Mouse (Mus musculus) hindbrain, embryonic 15.5 days (tissue): ENCODE data around the gene H2-Oa. TPM values are rescaled to one million over a fixed set of nuclear protein-coding genes. Genes with fewer than 3 reads are reported as not detected.

Experiments
- ATAC-seq: fragments of 200-750 bp; cut with Nextera tagmentation; 2 replicates; pipeline ENCODE4 v1.8.0; 2017; ENCODE audit warnings: low read depth, moderate number of reproducible peaks, moderate TSS enrichment; ENCODE audit not compliant: low FRiP score
- H3K27ac ChIP-seq: fragments of 300-500 bp; sonication (generic); replicated peaks from 2 replicates; pipeline ENCODE4 v1.5.1; 2015; ENCODE audit warnings: mild to moderate bottlenecking, inconsistent platforms
- H3K27me3 ChIP-seq: fragments of 300-500 bp; sonication (generic); 2 replicates; pipeline ENCODE4 v1.6.1; 2015; ENCODE audit warnings: control low read depth, inconsistent platforms
- H3K36me3 ChIP-seq: fragments of 300-500 bp; sonication (generic); 2 replicates; pipeline ENCODE4 v1.6.1; 2015; ENCODE audit warnings: control low read depth, inconsistent platforms
- H3K4me1 ChIP-seq: fragments of 300-500 bp; sonication (generic); replicated peaks from 2 replicates; pipeline ENCODE4 v1.6.1; 2015; ENCODE audit warnings: control low read depth, inconsistent platforms
- H3K4me2 ChIP-seq: fragments of 300-500 bp; sonication (generic); 2 replicates; pipeline ENCODE4 v1.6.1; 2015; ENCODE audit warnings: moderate library complexity, mild to moderate bottlenecking, inconsistent platforms
- H3K4me3 ChIP-seq: fragments of 300-500 bp; sonication (generic); 2 replicates; pipeline ENCODE4 v1.5.1; 2015; ENCODE audit warnings: mild to moderate bottlenecking, inconsistent platforms
- H3K9ac ChIP-seq: fragments of 300-500 bp; sonication (generic); 2 replicates; pipeline ENCODE4 v1.6.1; 2015; ENCODE audit warnings: inconsistent platforms
- H3K9me3 ChIP-seq: fragments of 300-500 bp; sonication (generic); 2 replicates; pipeline ENCODE4 v1.6.1; 2016; ENCODE audit warnings: control low read depth, inconsistent platforms
- WGBS: fragments of 180-500 bp; shearing (Covaris S2); methylation state at CpG from one replicate; pipeline ENCODE4 v1.1.7; 2015; 5-methylcytosine and 5-hydroxymethylcytosine counted together
- polyA plus RNA-seq: library from polyadenylated mRNA; unstranded; fragments of >200 nt; fragmentation: Nextera tagmentation; extraction: Ambion mirVana; gene quantifications from 2 replicates; pipeline ENCODE4 v1.2.1, GENCODE M21; 2015

Gene H2-Oa
- polyA plus RNA-seq, 1 experiment from 2014 or later = 0.14 TPM

DNA sequence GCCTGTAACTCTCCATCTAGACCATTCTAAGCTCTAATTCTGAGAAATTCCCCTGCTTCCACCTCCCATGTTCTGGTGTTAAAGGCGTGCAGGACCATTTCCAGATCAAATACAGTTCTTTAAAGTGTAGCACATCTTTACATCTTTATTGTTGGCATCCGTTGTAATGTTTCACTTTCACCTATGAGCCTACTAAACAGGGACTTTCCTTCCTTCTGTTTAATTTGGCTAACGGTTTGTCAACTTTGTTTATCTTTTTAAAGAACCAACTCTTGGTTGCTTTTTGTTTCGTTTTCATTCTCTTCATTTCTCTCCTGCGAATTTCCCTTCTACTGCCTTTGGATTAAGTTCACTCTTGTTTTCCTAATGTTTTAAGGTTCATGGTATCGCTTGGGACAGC lies 10.7 kb downstream of the H2-Oa start:
- Histone ChIP-seq H3K9me3 (no peaks in the 10 kb centered on the region), H3K4me3 (no peak overlapping the region), H3K4me2 (no peak overlapping the region), H3K36me3 (no peaks in the 10 kb centered on the region), H3K4me1 (peaks cover 4% of the 10 kb centered on the region; the same call in 1 of the 2 replicates), H3K27ac (no peak overlapping the region), H3K27me3 (no peaks in the 10 kb centered on the region), H3K9ac (no peak overlapping the region)
- 84% methylated on average over 6 of the region's 6 CpGs for WGBS
- ATAC-seq = no peak

DNA sequence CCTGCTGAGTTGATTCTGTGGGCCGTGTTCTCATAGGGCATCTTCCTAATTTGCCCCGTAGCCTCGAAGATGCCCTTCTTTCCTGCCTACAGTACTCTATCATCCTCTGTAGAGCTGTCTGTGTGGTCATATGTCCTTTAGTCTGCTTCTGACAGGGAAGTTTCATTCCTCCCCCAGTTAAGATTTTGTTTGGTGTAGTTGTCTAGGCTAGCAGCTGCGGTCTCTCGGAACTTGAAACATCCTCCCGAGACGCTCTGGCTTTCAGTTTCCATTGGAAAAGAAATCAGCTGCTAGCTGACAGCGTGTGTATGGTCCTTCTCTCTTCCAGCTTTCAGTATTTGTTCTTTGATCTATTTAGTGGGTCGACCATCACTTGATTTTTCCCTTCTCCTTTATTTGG lies 12.7 kb downstream of the H2-Oa start:
- H3K4me1 ChIP-seq = peaks cover 4% of the 10 kb centered on the region; the same call in 1 of the 2 replicates
- H3K4me3 ChIP-seq = no peak overlapping the region
- no peak for ATAC-seq
- H3K27me3 ChIP-seq = no peaks in the 10 kb centered on the region
- no peak overlapping the region for H3K9ac ChIP-seq
- no peak overlapping the region for H3K27ac ChIP-seq
- 89% methylated on average over 9 of the region's 9 CpGs for WGBS
- H3K4me2 ChIP-seq = no peak overlapping the region
- 0 out of 2 replicates have a peak, but pooled peaks cover 3% of the 10 kb centered on the region for H3K36me3 ChIP-seq
- H3K9me3 ChIP-seq = no peaks in the 10 kb centered on the region

DNA sequence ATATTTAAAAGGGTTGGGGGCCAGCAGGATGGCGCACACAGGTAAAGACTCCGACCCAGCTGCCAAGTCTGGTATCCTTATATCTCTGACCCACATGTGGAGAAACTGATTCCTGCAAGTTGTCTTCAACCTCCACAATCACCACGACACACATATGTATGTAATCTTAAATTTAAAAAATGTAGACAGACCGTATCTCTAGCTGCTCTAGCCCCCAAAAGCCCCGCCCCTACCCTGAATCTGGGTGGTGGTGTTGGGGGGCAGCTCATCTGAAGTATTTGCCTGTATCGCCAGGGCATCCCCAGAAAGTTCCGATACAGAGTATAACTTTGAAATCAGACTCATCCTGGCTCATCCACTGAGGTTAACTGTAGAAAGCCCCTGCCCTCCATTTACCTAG lies 14.4 kb downstream of the H2-Oa start:
- Histone ChIP-seq H3K4me2 (no peak overlapping the region), H3K9ac (no peak overlapping the region), H3K4me1 (peaks cover 3% of the 10 kb centered on the region; the same call in 1 of the 2 replicates), H3K27ac (no peak overlapping the region), H3K27me3 (no peaks in the 10 kb centered on the region), H3K36me3 (peaks cover 16% of the 10 kb centered on the region), H3K4me3 (no peak overlapping the region), H3K9me3 (no peaks in the 10 kb centered on the region)
- WGBS = 91% methylated on average over 7 of the region's 7 CpGs
- no peak for ATAC-seq

DNA sequence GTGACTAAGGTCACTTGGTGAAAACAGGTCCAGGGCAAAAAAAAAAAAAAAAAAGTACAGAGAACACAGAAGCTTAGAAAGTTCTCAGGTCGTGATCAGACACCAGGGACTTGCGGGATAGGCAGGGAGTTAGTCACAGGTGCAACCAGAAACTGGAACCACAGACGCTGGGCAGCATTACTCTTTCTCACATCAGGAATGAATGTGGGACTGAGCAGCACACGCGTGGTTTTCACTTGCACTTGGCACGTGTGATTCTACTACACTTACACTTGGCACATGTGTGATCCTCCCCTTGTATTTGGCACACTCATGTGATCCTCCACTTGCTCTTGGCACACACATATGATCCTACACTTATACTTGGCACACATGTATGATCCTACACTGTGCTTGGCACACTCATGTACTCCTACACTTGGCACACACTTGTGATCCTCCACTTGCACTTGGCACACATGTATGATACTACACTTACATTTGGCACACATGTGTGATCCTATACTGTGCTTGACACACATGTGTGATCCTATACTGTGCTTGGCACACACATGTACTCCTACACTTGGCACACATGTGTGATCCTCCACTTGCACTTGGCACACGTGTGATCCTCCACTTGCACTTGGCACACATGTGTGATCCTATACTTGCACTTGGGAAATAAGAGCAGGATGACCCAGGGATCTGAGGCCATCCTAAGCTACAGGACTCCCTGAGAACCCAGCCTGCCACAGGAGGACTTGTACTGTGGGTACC lies 15.1 kb downstream of the H2-Oa start:
- Histone ChIP-seq H3K4me1 (no peaks in the 10 kb centered on the region), H3K4me2 (no peak overlapping the region), H3K9ac (no peak overlapping the region), H3K27ac (no peak overlapping the region), H3K27me3 (no peaks in the 10 kb centered on the region), H3K9me3 (no peaks in the 10 kb centered on the region), H3K4me3 (no peak overlapping the region), H3K36me3 (peaks cover 23% of the 10 kb centered on the region)
- 87% methylated on average over 7 of the region's 7 CpGs for WGBS
- ATAC-seq = 0 out of 2 replicates have a peak, but pooled peaks have one; percentile 38

DNA sequence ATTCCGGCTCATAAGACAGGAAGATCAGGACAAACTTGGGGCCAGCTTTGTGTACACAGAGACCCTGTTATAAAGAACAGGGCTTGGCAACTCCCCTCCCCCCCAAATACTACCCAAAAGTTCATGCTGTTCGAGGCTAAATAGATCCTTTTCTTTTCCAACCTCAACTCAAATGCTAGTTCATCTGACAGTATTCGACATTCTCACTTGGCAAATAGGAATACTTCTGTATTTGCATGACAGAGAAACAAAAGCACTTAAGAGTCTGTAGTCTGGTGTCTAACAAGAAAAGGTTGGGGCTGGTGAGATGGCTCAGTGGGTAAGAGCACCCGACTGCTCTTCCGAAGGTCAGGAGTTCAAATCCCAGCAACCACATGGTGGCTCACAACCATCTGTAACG lies 16.3 kb downstream of the H2-Oa start:
- no peaks in the 10 kb centered on the region for H3K9me3 ChIP-seq
- ATAC-seq = no peak
- no peaks in the 10 kb centered on the region for H3K4me1 ChIP-seq
- no peak overlapping the region for H3K4me3 ChIP-seq
- H3K27me3 ChIP-seq = no peaks in the 10 kb centered on the region
- H3K9ac ChIP-seq = no peak overlapping the region
- no peak overlapping the region for H3K27ac ChIP-seq
- no peak overlapping the region for H3K4me2 ChIP-seq
- peaks cover 35% of the 10 kb centered on the region for H3K36me3 ChIP-seq
- WGBS = 74% methylated on average over 6 of the region's 6 CpGs

DNA sequence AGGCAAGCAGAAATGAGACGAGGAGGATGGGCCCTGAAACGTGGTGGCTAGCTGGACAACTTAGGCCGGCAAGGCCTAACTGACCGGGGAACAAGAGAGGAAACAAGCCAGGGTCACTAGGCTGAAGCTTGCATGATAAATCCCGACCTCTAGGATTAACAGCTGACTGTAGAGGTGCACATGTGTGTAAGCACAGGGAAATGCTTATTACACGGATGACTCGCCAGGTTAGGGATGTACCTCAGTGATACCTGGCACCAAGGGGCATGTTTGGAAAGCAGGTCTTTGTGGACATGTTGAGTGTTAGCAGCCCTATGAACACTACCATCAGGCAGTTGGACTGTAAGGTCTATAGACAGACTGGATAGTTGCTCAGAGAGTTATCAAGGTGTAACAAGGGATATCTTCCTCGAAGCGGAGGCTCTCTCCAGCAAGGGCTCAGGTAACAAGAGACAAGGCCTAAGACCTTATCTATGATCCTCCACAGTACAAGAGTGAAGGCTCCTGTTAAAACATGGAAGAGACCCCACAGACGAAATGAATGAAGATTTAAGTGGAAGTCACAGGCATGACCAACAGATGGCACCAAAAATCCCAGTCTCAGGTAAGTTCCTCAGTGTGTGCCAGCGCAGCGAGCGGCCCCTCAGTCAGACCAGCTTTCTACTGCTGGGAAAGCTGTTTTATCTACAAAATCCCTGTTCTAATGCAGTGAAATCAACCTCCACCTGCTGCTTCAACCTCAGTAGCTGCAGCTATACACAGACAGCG lies 17.1 kb downstream of the H2-Oa start:
- peak overlapping the region; percentile 12 for H3K27ac ChIP-seq
- peak; percentile 31; the same call in 1 of the 2 replicates for ATAC-seq

DNA sequence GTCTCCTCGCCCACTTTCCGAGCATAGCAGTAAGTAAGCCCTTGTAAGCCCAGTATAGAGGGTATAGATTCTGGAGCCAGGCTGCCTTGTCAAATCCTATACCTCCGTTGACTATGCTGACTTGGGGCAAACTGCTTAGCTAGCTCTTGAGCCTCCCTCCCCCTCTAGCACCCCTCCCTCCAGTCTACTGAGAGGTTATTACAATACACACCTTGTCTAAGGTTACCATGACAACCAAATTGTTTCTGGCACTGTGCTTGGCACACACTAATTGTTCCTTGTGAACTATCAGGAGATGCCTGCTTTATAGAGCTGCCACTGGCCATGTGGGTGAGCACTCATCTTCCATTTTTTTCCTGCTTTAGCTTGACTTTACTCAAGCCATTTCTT lies 17.7 kb downstream of the H2-Oa start:
- no peak overlapping the region for H3K4me2 ChIP-seq
- no peak overlapping the region for H3K4me3 ChIP-seq
- WGBS = 80% methylated on average over 3 of the region's 3 CpGs
- ATAC-seq = peak; percentile 40; the same call in 1 of the 2 replicates
- H3K27me3 ChIP-seq = no peaks in the 10 kb centered on the region
- H3K4me1 ChIP-seq = 0 out of 2 replicates have a peak, but pooled peaks cover 2% of the 10 kb centered on the region
- H3K9ac ChIP-seq = no peak overlapping the region
- H3K36me3 ChIP-seq = peaks cover 48% of the 10 kb centered on the region
- no peaks in the 10 kb centered on the region for H3K9me3 ChIP-seq
- H3K27ac ChIP-seq = peak overlapping the region; percentile 12

More for the DNA sequence above, 17.1 kb downstream of the H2-Oa start:
- Histone ChIP-seq H3K4me1 (no peaks in the 10 kb centered on the region), H3K9me3 (no peaks in the 10 kb centered on the region), H3K36me3 (peaks cover 42% of the 10 kb centered on the region), H3K4me2 (no peak overlapping the region), H3K27me3 (no peaks in the 10 kb centered on the region), H3K9ac (no peak overlapping the region), H3K4me3 (no peak overlapping the region)
- WGBS = 75% methylated on average over 14 of the region's 14 CpGs

DNA sequence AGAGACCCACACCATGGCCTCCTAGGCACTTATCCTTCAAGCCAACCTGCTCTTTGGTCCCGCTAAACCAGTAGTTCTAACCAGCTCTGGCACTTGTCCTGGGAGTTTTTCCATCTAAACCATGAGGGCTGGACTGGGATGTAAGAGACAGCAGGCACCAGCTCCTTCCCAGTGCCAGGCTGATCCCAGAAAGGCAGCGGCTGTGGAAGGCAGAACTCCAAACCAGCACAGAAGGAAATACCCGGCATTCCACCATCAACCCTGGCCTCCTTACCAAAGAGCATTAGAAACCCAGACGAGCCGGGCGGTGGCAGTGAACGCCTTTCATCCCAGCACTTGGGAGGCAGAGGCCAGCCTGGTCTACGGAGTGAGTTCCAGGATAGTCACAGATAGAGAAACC lies 18.2 kb downstream of the H2-Oa start:
- Histone ChIP-seq H3K4me3 (no peak overlapping the region), H3K9me3 (no peaks in the 10 kb centered on the region), H3K36me3 (peaks cover 53% of the 10 kb centered on the region), H3K27ac (no peak overlapping the region), H3K9ac (no peak overlapping the region), H3K4me1 (peaks cover 6% of the 10 kb centered on the region; the same call in 1 of the 2 replicates), H3K4me2 (no peak overlapping the region), H3K27me3 (no peaks in the 10 kb centered on the region)
- WGBS = 60% methylated on average over 8 of the region's 8 CpGs
- no peak for ATAC-seq

DNA sequence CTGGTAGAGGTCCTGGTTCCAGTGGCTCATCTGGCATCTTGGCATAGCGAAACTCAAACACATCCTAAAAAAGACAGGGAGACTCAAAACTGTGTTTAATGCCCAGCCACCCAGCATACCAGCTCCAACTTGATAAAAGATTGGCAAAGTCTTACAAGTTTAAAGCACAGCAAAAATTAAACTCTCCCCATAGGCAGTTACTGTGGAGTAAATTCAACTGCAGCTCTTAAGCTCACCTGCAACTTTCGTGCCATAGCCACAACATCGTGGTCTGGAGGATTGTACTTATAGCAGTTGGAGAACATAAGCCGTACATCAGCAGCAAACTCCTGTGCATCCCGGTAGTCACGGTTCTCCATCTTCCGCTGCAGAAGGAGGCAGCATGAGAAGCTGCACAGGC lies 22.0 kb downstream of the H2-Oa start:
- H3K4me3 ChIP-seq = no peak overlapping the region
- WGBS = 92% methylated on average over 7 of the region's 7 CpGs

DNA sequence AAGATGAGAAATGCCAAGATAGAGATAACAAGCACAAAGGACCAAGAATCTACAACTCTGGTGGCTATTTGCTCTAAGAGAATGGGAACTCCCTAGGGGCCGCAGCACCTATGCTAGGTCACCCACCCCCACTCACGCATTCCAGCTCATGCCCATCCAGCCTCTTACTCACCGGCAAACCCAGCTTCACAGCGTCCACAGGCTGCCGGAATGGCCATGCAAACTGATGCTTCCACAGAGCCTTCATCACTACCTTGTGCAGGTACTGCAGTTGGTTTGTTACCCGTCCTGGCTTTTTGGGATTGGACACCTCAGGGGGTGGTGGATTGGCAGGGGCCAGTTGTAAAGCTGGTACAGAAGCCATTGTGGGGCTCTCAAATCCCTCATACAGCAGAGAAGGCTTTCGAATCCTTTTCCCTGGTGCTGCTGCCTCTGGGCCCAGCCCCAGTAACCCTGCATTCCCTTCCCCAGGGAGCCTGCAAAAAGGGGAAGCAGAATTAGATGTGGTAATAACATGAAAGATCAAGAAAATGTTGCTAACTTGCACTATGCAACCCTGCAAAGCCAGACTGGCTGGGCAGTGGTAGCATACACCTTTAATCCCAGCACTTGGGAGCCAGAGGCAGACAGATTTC lies 24.7 kb downstream of the H2-Oa start:
- 31% methylated on average over 7 of the region's 7 CpGs for WGBS

More for the DNA sequence above, 22.0 kb downstream of the H2-Oa start:
- Histone ChIP-seq H3K36me3 (peaks cover 67% of the 10 kb centered on the region), H3K9me3 (no peaks in the 10 kb centered on the region), H3K4me2 (no peak overlapping the region), H3K27me3 (no peaks in the 10 kb centered on the region), H3K4me1 (peaks cover 31% of the 10 kb centered on the region), H3K27ac (no peak overlapping the region), H3K9ac (no peak overlapping the region)
- no peak for ATAC-seq

DNA sequence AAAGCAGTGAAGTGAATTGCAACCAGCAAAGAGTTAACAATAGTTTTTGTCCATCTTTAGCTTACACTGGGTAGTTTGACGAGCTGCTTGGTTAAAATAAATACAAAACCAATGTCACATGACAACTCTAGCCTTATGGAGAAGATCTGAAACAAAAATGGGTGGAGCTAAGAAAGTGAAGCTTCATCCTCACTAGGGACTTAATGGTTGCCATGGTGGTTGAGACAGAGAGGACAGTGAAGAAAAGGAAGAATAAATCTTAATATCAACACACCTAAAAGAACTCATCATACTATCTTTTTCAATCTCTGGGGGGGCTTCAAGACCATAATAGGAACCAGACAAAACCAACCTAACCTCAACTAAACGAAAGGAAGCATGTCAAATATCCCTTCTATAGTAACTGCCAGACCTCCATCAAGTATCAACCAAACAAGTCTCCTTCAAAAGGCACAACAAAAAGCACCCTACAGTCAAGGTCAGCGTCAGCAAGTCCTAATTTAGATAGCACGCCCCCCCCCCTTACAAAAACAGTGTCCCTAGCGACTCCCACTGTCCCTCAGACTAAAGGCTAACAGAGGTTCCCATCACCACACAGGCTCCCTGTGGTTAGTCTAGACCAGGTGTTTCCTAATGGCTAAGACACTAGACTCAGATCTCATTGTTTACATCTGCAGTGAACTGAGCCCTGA lies 25.4 kb downstream of the H2-Oa start:
- ATAC-seq = no peak
- Histone ChIP-seq H3K9ac (peak overlapping the region; percentile 83), H3K9me3 (no peaks in the 10 kb centered on the region), H3K4me2 (peak overlapping the region; percentile 88), H3K4me3 (peak overlapping the region; percentile 70), H3K27ac (peak overlapping the region; percentile 100), H3K27me3 (no peaks in the 10 kb centered on the region), H3K4me1 (peaks cover 31% of the 10 kb centered on the region), H3K36me3 (peaks cover 43% of the 10 kb centered on the region)
- 0% methylated on average over 5 of the region's 5 CpGs for WGBS

More for the DNA sequence above, 24.7 kb downstream of the H2-Oa start:
- Histone ChIP-seq H3K36me3 (peaks cover 50% of the 10 kb centered on the region), H3K4me3 (peak overlapping the region; percentile 70), H3K4me2 (peak overlapping the region; percentile 88), H3K27ac (0 out of 2 replicates have a peak overlapping the region, but pooled peaks have one; percentile 12), H3K4me1 (peaks cover 31% of the 10 kb centered on the region), H3K9ac (peak overlapping the region; percentile 83), H3K9me3 (no peaks in the 10 kb centered on the region), H3K27me3 (no peaks in the 10 kb centered on the region)
- ATAC-seq = no peak
